Mouse (Mus musculus): ENCODE results near the gene Noc4l. TPM values are rescaled to one million over a fixed set of nuclear protein-coding genes. Genes with fewer than 3 reads are reported as not detected.

The Noc4l gene
- polyA plus RNA-seq, 1 experiment from 2014 or later = 92.4 TPM

DNA sequence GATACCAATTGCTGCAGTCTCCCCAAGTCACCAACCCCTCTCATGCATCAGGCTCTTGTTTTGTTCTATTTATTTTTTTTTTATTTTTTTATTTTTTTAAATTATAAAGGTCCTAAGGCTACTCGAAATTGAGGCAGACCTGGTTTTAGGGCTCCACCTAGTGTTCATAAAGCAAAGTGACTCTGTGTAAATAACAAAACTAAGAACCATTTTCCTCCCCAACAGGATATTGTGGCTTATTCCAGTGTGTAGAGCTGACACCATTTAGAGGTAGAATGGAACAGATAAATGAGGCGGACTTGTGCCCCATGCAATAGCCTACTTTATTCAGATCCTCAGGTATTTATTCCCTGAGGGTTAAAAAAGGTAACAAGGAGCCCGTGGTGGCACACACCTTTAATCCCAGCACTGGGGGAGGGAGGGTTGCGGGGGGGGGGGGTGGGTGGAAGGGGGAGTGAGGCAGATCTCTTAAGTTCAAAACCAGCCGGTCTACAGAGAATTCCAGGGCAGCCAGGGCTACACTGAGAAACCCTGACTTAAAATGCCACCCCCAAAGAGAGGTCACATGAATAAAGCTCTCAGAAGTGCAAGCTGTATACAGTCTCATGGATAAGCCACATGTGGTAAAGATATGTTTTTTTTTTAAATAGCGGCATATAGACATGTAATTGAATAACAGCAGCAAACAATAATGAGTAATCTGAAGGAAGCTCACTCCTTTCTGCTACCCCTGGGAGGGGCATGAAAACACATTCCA, 17.1 kb downstream of the Noc4l start:
- peaks cover 20% of the 10 kb centered on the region; the same call in 1 of the 2 replicates for H3K27me3 ChIP-seq (replicated peaks)
- H3K9me3 ChIP-seq (replicated peaks) = no peaks in the 10 kb centered on the region
- H3K9ac ChIP-seq = no peak overlapping the region
- 33% methylated on average over 6 of the region's 6 CpGs for WGBS (ENCODE audit: insufficient replicate concordance)
- no peak overlapping the region for H3K27ac ChIP-seq
- no peak for ATAC-seq
- H3K36me3 ChIP-seq = no peaks in the 10 kb centered on the region
- H3K4me3 ChIP-seq = no peak overlapping the region
- H3K4me1 ChIP-seq = peaks cover 5% of the 10 kb centered on the region; the same call in 1 of the 2 replicates
- no peak overlapping the region for H3K4me2 ChIP-seq

DNA sequence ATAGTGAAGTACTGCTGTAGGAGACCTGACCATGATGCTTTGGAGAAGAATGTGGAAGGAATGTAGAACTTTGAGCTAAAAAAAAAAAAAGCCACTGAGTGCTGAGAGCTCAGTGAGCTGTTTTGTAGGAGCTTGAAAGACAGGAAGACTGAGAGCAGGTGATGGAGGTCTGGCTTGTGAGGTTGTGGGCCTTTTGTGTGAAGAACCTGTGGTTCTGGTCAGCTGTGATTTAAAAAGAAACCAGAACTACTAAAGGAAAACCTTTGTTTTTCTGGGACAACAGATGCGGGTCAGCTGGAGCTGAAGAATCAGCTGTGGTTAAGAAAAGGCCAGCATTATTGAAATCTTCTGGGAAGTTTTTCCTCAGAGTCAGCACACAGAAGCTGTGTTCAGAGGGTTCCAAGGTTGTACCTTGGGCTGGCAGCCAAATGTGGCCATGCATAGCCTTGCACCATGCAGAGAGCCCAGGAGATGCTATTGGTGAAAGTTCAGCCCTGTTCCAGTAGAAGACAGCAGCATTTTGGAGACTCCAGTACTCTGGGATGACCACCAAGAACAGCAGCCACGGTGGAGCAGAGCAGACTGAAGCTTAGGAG, 23.6 kb downstream of the Noc4l start:
- Histone ChIP-seq H3K27me3 (replicated peaks) (peaks cover 40% of the 10 kb centered on the region), H3K4me1 (no peaks in the 10 kb centered on the region), H3K9ac (no peak overlapping the region), H3K9me3 (replicated peaks) (no peaks in the 10 kb centered on the region), H3K4me3 (no peak overlapping the region), H3K4me2 (no peak overlapping the region), H3K27ac (no peak overlapping the region), H3K36me3 (no peaks in the 10 kb centered on the region)
- ATAC-seq = no peak
- 72% methylated on average over 2 of the region's 2 CpGs for WGBS (ENCODE audit: insufficient replicate concordance)

DNA sequence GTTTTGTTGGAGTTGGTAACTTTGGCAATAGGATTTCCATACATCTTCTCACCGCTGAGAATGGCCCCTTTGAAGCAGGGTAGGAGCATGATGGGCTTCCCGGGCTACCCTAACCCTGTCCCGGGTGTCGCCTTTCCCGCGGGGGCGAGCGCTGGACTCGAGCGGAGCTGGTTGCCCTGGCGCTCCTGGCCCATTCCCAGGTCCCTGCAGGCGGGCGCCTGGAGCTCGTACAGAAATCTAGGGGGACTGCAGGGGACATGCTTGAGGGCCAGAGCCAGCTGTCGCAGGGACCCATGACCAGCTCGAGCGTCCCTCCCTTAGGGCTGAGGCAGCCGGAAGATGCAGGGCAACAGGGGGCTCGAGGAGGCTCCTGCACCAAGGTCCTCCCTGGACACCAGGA, 25.1 kb downstream of the Noc4l start:
- Histone ChIP-seq H3K4me3 (no peak overlapping the region), H3K9ac (no peak overlapping the region), H3K27ac (no peak overlapping the region), H3K27me3 (replicated peaks) (peaks cover 33% of the 10 kb centered on the region), H3K36me3 (no peaks in the 10 kb centered on the region), H3K9me3 (replicated peaks) (no peaks in the 10 kb centered on the region), H3K4me1 (no peaks in the 10 kb centered on the region), H3K4me2 (no peak overlapping the region)
- ATAC-seq = no peak
- 26% methylated on average over 19 of the region's 19 CpGs for WGBS (ENCODE audit: insufficient replicate concordance)

DNA sequence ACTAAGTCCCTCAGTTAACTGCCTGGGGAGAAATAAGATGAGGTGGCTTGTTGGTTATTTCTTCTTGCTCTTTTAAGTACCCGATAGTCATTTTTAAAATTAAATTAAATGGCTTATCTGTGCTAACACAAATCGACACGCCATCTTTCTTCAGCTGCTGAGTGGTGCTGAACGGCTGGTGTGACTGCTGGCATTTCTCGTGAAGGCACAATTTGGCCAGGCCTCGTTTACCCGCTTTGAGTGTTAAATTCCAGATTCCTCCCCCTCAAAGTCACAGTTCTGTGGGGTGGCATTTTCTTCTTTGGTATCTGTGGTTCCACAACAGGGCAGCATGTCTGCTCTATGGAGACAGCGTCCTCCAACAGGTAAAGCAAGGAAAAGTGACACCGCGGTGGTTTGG, 25.9 kb downstream of the Noc4l start:
- no peak overlapping the region for H3K4me2 ChIP-seq
- H3K36me3 ChIP-seq = no peaks in the 10 kb centered on the region
- 61% methylated on average over 10 of the region's 10 CpGs for WGBS (ENCODE audit: insufficient replicate concordance)
- H3K4me1 ChIP-seq = no peaks in the 10 kb centered on the region
- H3K9me3 ChIP-seq (replicated peaks) = no peaks in the 10 kb centered on the region
- H3K9ac ChIP-seq = no peak overlapping the region
- no peak overlapping the region for H3K4me3 ChIP-seq
- H3K27me3 ChIP-seq (replicated peaks) = peaks cover 31% of the 10 kb centered on the region
- ATAC-seq = no peak
- no peak overlapping the region for H3K27ac ChIP-seq

DNA sequence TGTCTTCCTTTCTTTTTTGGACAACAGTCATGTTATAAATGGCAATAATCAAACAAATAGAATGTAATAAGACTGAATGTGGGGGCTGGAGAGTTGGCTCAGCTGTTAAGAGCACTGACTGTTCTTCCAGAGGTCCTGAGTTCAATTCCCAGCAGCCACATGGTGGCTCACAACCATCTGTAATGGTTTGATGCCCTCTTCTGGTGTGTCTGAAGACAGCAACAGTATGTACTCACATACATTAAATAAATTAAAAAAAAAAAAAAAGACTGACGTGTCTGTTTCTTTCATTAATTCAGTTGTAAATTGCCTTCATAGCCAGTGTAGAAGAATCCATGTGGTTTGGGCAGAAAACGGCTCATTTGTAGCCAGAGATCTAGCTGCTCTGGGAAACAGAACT, 28.9 kb downstream of the Noc4l start:
- Histone ChIP-seq H3K27me3 (replicated peaks) (peaks cover 27% of the 10 kb centered on the region), H3K27ac (no peak overlapping the region), H3K9me3 (replicated peaks) (no peaks in the 10 kb centered on the region), H3K4me1 (no peaks in the 10 kb centered on the region), H3K4me3 (no peak overlapping the region), H3K36me3 (no peaks in the 10 kb centered on the region), H3K4me2 (no peak overlapping the region), H3K9ac (no peak overlapping the region)
- whole genome bisulfite sequencing (ENCODE audit: insufficient replicate concordance) = 66% methylated on average over 2 of the region's 2 CpGs
- ATAC-seq = no peak

DNA sequence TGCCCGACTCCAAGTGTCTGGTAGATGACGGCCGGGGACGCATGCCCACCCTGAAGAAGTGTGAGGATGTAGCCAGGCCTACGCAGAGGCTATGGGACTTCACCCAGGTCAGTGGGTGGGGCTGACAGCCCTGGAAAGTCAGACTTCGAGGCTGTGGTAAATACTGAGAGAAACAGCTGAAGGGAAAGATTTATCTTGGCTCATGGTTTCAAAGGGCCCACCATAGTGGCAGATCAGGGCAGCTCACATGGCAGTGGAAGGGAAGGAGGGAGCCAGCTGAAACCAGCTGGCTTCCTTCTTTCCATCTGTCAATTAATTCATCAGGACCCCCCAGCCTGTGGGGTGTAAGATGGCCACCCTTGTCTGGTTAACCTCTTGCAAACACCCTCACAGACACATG, 34.0 kb downstream of the Noc4l start:
- Histone ChIP-seq H3K9me3 (replicated peaks) (no peaks in the 10 kb centered on the region), H3K27ac (no peak overlapping the region), H3K4me3 (no peak overlapping the region), H3K4me2 (no peak overlapping the region), H3K4me1 (no peaks in the 10 kb centered on the region), H3K9ac (no peak overlapping the region), H3K27me3 (replicated peaks) (no peaks in the 10 kb centered on the region), H3K36me3 (no peaks in the 10 kb centered on the region)
- no peak for ATAC-seq
- WGBS (ENCODE audit: insufficient replicate concordance) = 71% methylated on average over 6 of the region's 6 CpGs

DNA sequence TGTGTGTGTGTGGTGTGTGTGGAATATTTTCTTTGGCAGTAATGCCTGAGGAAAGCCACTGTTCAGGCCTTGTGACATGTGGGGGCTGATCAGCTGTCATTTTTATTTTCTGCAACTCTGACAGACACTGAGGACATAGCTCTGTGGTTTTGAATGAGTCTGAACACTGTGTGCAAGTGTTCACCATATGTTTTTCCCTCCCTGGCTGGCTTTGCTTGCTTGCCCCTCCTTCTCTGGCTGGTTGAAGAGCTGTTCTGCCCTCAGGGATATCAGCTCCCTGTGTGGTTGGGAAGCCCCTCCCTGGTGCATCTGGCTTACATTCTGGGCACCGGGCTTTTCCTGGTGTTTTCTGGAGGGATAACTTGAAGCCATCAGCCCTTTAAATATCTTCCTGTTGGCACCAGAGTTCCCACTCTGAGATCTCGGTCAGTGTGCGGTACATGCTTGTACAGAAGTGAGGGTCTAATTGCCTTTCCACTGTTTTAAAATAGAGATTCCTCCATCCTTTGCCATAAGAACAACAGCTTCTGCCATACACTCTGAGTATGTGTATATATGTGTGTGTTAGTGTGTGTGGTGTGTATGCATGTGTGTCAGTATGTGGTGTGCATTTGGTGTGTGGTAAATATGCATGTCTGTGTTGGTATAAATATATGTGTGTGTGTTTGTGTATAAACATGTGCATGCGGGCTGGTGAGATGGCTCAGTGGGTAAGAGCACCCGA, 41.6 kb downstream of the Noc4l start:
- no peaks in the 10 kb centered on the region for H3K36me3 ChIP-seq
- WGBS (ENCODE audit: insufficient replicate concordance) = 69% methylated on average over 5 of the region's 5 CpGs
- ATAC-seq = no peak
- H3K27ac ChIP-seq = no peak overlapping the region
- H3K4me2 ChIP-seq = no peak overlapping the region
- H3K27me3 ChIP-seq (replicated peaks) = no peaks in the 10 kb centered on the region
- no peak overlapping the region for H3K9ac ChIP-seq
- H3K9me3 ChIP-seq (replicated peaks) = no peaks in the 10 kb centered on the region
- no peaks in the 10 kb centered on the region for H3K4me1 ChIP-seq
- H3K4me3 ChIP-seq = no peak overlapping the region

DNA sequence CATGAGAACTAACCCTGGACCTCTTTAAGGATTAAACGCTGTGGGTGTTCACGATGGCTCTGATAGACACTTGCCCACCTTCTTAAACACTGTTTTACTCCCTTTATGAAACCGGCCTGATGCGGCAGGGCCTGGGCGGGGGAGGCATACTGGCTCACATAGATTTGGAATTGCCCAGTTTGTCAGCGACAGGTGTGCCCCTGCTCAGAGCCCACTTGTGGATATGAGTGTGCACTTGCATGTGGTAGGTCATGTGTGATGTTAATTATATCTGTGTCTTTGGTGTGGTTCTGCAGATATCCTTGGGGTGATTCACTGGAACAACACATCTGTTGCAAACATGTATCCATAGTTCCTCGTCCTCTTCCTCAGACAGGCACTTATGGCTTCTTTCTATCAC, 42.7 kb downstream of the Noc4l start:
- WGBS (ENCODE audit: insufficient replicate concordance) = 71% methylated on average over 7 of the region's 7 CpGs
- no peaks in the 10 kb centered on the region for H3K36me3 ChIP-seq
- H3K9ac ChIP-seq = no peak overlapping the region
- H3K4me3 ChIP-seq = no peak overlapping the region
- no peak for ATAC-seq
- no peak overlapping the region for H3K4me2 ChIP-seq
- no peaks in the 10 kb centered on the region for H3K9me3 ChIP-seq (replicated peaks)
- H3K27ac ChIP-seq = no peak overlapping the region
- no peaks in the 10 kb centered on the region for H3K27me3 ChIP-seq (replicated peaks)
- 0 out of 2 replicates have a peak, but pooled peaks cover 4% of the 10 kb centered on the region for H3K4me1 ChIP-seq

DNA sequence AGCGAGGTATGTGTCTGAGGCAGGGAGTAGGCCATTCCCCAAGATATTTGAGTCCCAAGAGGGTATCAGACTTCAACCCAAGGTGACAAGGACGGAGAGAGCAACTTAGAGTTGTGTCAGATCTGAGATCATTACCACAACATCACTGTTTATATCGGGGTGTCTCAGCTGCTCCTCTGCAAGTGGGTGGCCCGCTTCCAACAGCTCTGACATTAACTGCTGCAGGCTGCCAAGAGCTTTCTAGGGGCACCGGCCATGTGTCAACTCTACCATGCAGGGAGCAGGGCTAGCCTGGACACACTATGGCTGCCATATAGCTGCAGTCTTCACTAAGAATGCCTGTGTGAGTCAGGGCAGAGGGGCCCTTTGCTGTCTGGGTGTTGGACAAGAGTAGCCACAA, 43.3 kb downstream of the Noc4l start:
- H3K27ac ChIP-seq = no peak overlapping the region
- ATAC-seq = no peak
- H3K4me2 ChIP-seq = no peak overlapping the region
- no peak overlapping the region for H3K9ac ChIP-seq
- H3K36me3 ChIP-seq = no peaks in the 10 kb centered on the region
- H3K9me3 ChIP-seq (replicated peaks) = no peaks in the 10 kb centered on the region
- H3K4me1 ChIP-seq = 0 out of 2 replicates have a peak, but pooled peaks cover 6% of the 10 kb centered on the region
- no peaks in the 10 kb centered on the region for H3K27me3 ChIP-seq (replicated peaks)
- no peak overlapping the region for H3K4me3 ChIP-seq
- WGBS (ENCODE audit: insufficient replicate concordance) = 64% methylated on average over 5 of the region's 5 CpGs

DNA sequence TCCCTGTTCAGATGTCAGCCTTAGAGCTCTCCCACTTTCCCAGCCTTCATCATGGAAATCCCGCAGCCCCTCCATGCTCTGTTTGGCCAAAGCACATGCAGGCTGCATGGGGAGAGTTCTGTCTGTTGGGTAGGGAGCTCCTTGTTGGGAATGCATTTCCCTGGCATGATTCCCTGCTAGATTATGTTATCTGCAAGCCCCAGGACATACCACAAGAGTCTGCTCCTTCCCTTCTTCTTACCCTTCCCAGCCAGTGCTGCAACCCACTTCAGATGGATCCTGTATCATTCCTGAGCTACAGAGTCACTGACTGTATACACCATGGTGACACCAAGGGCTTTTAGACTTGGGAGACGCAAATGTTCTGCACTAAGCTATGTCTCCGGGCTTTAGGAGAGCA, 43.8 kb downstream of the Noc4l start:
- no peak overlapping the region for H3K9ac ChIP-seq
- no peaks in the 10 kb centered on the region for H3K9me3 ChIP-seq (replicated peaks)
- 0 out of 2 replicates have a peak, but pooled peaks cover 6% of the 10 kb centered on the region for H3K4me1 ChIP-seq
- no peak overlapping the region for H3K4me2 ChIP-seq
- no peaks in the 10 kb centered on the region for H3K27me3 ChIP-seq (replicated peaks)
- ATAC-seq = no peak
- WGBS (ENCODE audit: insufficient replicate concordance) = 66% methylated on average over 3 of the region's 3 CpGs
- H3K36me3 ChIP-seq = no peaks in the 10 kb centered on the region
- H3K27ac ChIP-seq = no peak overlapping the region
- no peak overlapping the region for H3K4me3 ChIP-seq

DNA sequence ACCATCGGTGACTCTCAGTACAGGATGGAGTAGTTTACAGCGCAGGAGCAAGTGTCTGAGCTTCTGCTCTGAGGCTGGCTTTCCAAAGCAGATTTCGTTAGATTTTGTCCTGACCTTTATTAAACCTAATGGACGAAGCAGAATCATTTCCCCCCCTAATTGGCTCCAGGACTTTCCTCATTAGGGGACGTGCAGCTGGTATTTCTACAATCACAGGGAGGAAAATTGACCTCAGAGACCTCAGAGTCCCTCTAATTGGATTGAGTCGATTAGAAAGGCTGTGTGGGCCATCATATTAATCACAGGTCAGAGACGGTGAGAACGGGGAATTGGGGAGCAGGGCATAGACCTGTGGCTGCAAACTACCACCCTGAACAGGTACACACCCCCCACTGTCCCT, 44.3 kb downstream of the Noc4l start:
- no peaks in the 10 kb centered on the region for H3K9me3 ChIP-seq (replicated peaks)
- no peak overlapping the region for H3K9ac ChIP-seq
- H3K36me3 ChIP-seq = no peaks in the 10 kb centered on the region
- no peak for ATAC-seq
- no peak overlapping the region for H3K27ac ChIP-seq
- H3K27me3 ChIP-seq (replicated peaks) = no peaks in the 10 kb centered on the region
- 0 out of 2 replicates have a peak, but pooled peaks cover 6% of the 10 kb centered on the region for H3K4me1 ChIP-seq
- WGBS (ENCODE audit: insufficient replicate concordance) = 55% methylated on average over 8 of the region's 8 CpGs
- no peak overlapping the region for H3K4me2 ChIP-seq
- H3K4me3 ChIP-seq = no peak overlapping the region

DNA sequence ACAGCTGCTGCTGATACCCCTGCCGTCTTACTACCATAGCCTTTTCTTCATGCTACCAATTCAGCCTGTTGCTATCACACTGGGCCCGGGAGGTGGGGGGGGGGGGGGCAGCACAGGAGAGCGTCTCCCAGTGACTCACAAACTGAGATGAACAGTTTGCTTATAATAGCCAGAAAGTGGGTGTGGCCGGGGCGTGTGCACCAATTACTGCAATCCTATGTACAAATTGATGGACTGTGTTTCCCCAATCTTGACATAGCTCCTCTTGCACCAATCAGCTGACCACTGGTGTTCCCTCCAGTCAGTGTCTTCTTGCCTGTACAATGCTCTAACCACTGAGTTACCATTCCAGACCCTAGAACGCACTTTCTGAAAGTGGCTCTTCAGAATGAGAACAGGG, 44.9 kb downstream of the Noc4l start:
- no peaks in the 10 kb centered on the region for H3K9me3 ChIP-seq (replicated peaks)
- no peak overlapping the region for H3K4me3 ChIP-seq
- 68% methylated on average over 6 of the region's 6 CpGs for WGBS (ENCODE audit: insufficient replicate concordance)
- 0 out of 2 replicates have a peak, but pooled peaks cover 6% of the 10 kb centered on the region for H3K4me1 ChIP-seq
- ATAC-seq = no peak
- H3K9ac ChIP-seq = no peak overlapping the region
- no peak overlapping the region for H3K27ac ChIP-seq
- H3K4me2 ChIP-seq = no peak overlapping the region
- no peaks in the 10 kb centered on the region for H3K27me3 ChIP-seq (replicated peaks)
- no peaks in the 10 kb centered on the region for H3K36me3 ChIP-seq
